Mouse (Mus musculus) gastrocnemius, postnatal 25 days (tissue): ENCODE data around the gene Tmem38b. TPM values are rescaled to one million over a fixed set of nuclear protein-coding genes. Genes with fewer than 3 reads are reported as not detected.
"Not testable (repeated sequence)": the region's sequence is repeated elsewhere in the genome, so short reads cannot be mapped to it uniquely, and the experiment has no call there.

Source experiments
- DNase-seq: peaks from one replicate; pipeline ENCODE4 v3.0.0; 2022
- long read RNA-seq, 2 experiments: library from polyadenylated mRNA; stranded (forward); transcript quantifications; one replicate each; pipeline ENCODE4 v2.0.0; 2021
- total RNA-seq, 2 experiments: library from RNA; stranded (reverse); gene quantifications; 1 replicate in 1 of 2; 2 replicates in 1 of 2; pipeline ENCODE4 v1.2.3; 2021

Gene Tmem38b
- total RNA-seq, result 10 to 100 TPM; 35.2 to 49.8 TPM
- long read RNA-seq, experiment 1, transcript Tmem38b-201 (6 exons, 2,862 nt), result major isoform, 29 of 43 reads
- long read RNA-seq, experiment 1, partial matches to known transcripts, result 1 of 43 reads
- long read RNA-seq, experiment 1, other reads (novel, unspliced or antisense), result 13 of 43 reads
- long read RNA-seq, experiment 2, transcript Tmem38b-201 (6 exons, 2,862 nt), result major isoform, 47 of 51 reads
- long read RNA-seq, experiment 2, partial matches to known transcripts, result 1 of 51 reads
- long read RNA-seq, experiment 2, other reads (novel, unspliced or antisense), result 3 of 51 reads

GRCm38 (mm10) chr4:53825821-53826605 is at the start of gene Tmem38b:
Tmem38b (plus strand) TSS chr4:53826045.
- peak; percentile 78 for DNase-seq

- no peak for DNase-seq
Measured at GRCm38 (mm10) chr4:53781396-53781795, 44.4 kb upstream of the Tmem38b start.

GRCm38 (mm10) chr4:53782216-53783070 is 43.4 kb upstream of the Tmem38b start:
- no peak for DNase-seq

- DNase-seq, result no peak
Measured at GRCm38 (mm10) chr4:53785746-53786398, 40.0 kb upstream of the Tmem38b start.

- DNase-seq, result no peak
Measured at GRCm38 (mm10) chr4:53786851-53787250, 39.0 kb upstream of the Tmem38b start.

GRCm38 (mm10) chr4:53789346-53789745 is 36.5 kb upstream of the Tmem38b start:
- no peak for DNase-seq

GRCm38 (mm10) chr4:53794257-53794966 is 31.4 kb upstream of the Tmem38b start:
- no peak for DNase-seq

- DNase-seq, result no peak
Measured at GRCm38 (mm10) chr4:53795086-53795485, 30.8 kb upstream of the Tmem38b start.

- no peak for DNase-seq
Measured at GRCm38 (mm10) chr4:53795706-53796105, 30.1 kb upstream of the Tmem38b start.

- DNase-seq, result no peak
Measured at GRCm38 (mm10) chr4:53796865-53797772, 28.7 kb upstream of the Tmem38b start.

- peak; percentile 16 for DNase-seq
Measured at GRCm38 (mm10) chr4:53798896-53799676, 26.8 kb upstream of the Tmem38b start.

- no peak for DNase-seq
Measured at GRCm38 (mm10) chr4:53799753-53800152, 26.1 kb upstream of the Tmem38b start.

GRCm38 (mm10) chr4:53803674-53804073 is 22.2 kb upstream of the Tmem38b start:
- DNase-seq, result not testable (repeated sequence)

GRCm38 (mm10) chr4:53806428-53806827 is 19.4 kb upstream of the Tmem38b start:
- DNase-seq, result not testable (repeated sequence)

GRCm38 (mm10) chr4:53818320-53818719 is 7.5 kb upstream of the Tmem38b start:
- no peak for DNase-seq

- DNase-seq, result peak; percentile 37
Measured at GRCm38 (mm10) chr4:53823697-53824096, 2.1 kb upstream of the Tmem38b start.

- no peak for DNase-seq
Measured at GRCm38 (mm10) chr4:53824831-53825230, 1.0 kb upstream of the Tmem38b start.

- no peak for DNase-seq
Measured at GRCm38 (mm10) chr4:53826641-53827248, 900 bp downstream of the Tmem38b start.

GRCm38 (mm10) chr4:53827869-53828268 is 2.0 kb downstream of the Tmem38b start:
- DNase-seq, result no peak
